Comparison of ENCODE assay signal across 23 mouse cellular contexts in the genomic region with DNA sequence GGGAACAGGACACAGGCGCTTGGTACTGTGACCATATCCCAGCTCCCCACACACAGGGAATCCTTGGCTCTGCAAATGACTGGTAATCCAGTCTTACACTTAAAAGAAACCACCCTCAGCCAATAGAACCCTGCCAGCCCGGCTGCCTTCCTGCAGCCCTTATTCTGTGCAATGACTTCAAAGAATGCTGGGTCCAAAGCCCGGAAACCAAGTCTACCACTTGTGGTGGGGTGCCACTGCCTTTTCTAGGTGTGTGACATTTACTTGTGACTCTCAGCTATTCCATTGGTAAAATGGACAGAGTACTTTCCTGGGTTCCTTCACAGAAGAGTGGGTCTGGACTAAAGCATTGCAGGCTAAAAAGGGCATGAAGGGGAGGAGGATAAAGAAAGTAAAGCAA.
DNase-seq lines count a peak whose midpoint lies in the region; ATAC-seq and TF ChIP-seq lines count a peak whose summit lies in the region.
"Had no signal": no experiment of that assay in that cellular context is flagged by ENCODE, and none has a peak within 500 bp of the region (broad histone marks: within the 10 kb centered on the region; RNA-seq: fewer than 3 reads in every experiment).

No protein-coding gene starts in this region.

- no peak overlapping the region for H3K4me3 ChIP-seq in heart, postnatal 0 days (ENCODE audit: low read depth, low read length)
- H3K4me3 ChIP-seq: embryonic facial prominence, embryonic 15.5 days; erythroblast, embryonic 14.5 days; forebrain, embryonic 10.5 days; gastrocnemius, adult 2 months; hindbrain, embryonic 12.5 days; intestine, embryonic 15.5 days had no signal

- peaks cover 62% of the 10 kb centered on the region for H3K36me3 ChIP-seq in heart, postnatal 0 days (replicated peaks; ENCODE audit: control insufficient read depth, insufficient read depth, low read length)
- H3K36me3 ChIP-seq: embryonic facial prominence, embryonic 15.5 days; forebrain, embryonic 10.5 days; G1E; intestine, embryonic 15.5 days had no signal

- TF ChIP-seq CTCF in heart, postnatal 0 days (IDR thresholded peaks at IDR 0.05; ENCODE audit: low read depth): no peak

- H3K4me1 ChIP-seq in heart, postnatal 0 days (ENCODE audit: control insufficient read depth, insufficient read depth): no peaks in the 10 kb centered on the region
- H3K4me1 ChIP-seq: embryonic facial prominence, embryonic 15.5 days; hindbrain, embryonic 12.5 days; intestine, embryonic 15.5 days had no signal

- peak overlapping the region; percentile 25; the same call in 1 of the 2 replicates for H3K27ac ChIP-seq in heart, postnatal 0 days (ENCODE audit: low read depth)
- H3K27ac ChIP-seq: embryonic facial prominence, embryonic 15.5 days; forebrain, embryonic 10.5 days; gastrocnemius, adult 2 months; hindbrain, embryonic 12.5 days; intestine, embryonic 15.5 days had no signal

- no peak for ATAC-seq in heart, postnatal 0 days (ENCODE audit: insufficient read depth, low read depth)
- ATAC-seq: forebrain, embryonic 14.5 days; hindbrain, embryonic 16.5 days; intestine, embryonic 15.5 days had no signal

- WGBS in heart, postnatal 0 days: 80% methylated on average over 3 of the region's 3 CpGs

- peak; percentile 53 for DNase-seq in heart, adult 11 months
- DNase-seq in heart, postnatal 10 days: no peak
- DNase-seq in heart, postnatal 0 days (ENCODE audit: low spot score): no peak
- DNase-seq in heart, postnatal 25 days (ENCODE audit: low spot score): no peak
- DNase-seq in thymus, postnatal 0 days (ENCODE audit: low spot score): peak; percentile 56
- DNase-seq in thymus, postnatal 10 days (ENCODE audit: low spot score in 2 of 2): no peak
- no peak for DNase-seq in MN1 (ENCODE audit: low spot score)
- DNase-seq: adrenal gland, postnatal 10 days; cerebellum, adult 11 months; cerebellum, adult 8-10 months; cerebellum, postnatal 14 days; embryo, embryonic 11 days; gastrocnemius, adult 2 months; gastrocnemius, postnatal 25 days; heart, postnatal 36 days had no signal

- no peaks in the 10 kb centered on the region for H3K9me3 ChIP-seq in heart, postnatal 0 days (replicated peaks; ENCODE audit: control insufficient read depth, low read length)
- H3K9me3 ChIP-seq: embryonic facial prominence, embryonic 15.5 days; forebrain, embryonic 10.5 days; hindbrain, embryonic 12.5 days; intestine, embryonic 15.5 days had no signal

- H3K4me2 ChIP-seq in heart, postnatal 0 days (ENCODE audit: low read depth, low read length): no peak overlapping the region
- H3K4me2 ChIP-seq: embryonic facial prominence, embryonic 15.5 days; hindbrain, embryonic 12.5 days; intestine, embryonic 15.5 days had no signal

- intact Hi-C loops in heart, postnatal 10 days (cut with DNase I): no loop called here
- intact Hi-C loops in heart, postnatal 25 days (cut with DNase I): no loop called here

- TF ChIP-seq EP300 in heart, postnatal 0 days (IDR thresholded peaks at IDR 0.05; ENCODE audit: low read depth): no peak

- H3K27me3 ChIP-seq in heart, postnatal 0 days (ENCODE audit: control insufficient read depth, insufficient read depth, low read length): no peaks in the 10 kb centered on the region
- H3K27me3 ChIP-seq: embryonic facial prominence, embryonic 15.5 days; hindbrain, embryonic 12.5 days; intestine, embryonic 15.5 days had no signal

- H3K9ac ChIP-seq in heart, postnatal 0 days (replicated peaks; ENCODE audit: low read depth, low read length): no peak overlapping the region
- H3K9ac ChIP-seq: embryonic facial prominence, embryonic 15.5 days; hindbrain, embryonic 12.5 days; intestine, embryonic 15.5 days had no signal

Comparison
In these comparisons a context has a peak if more than half of its experiments do, and no peak if none do; other contexts are left out.
1. DNase-seq: peak in heart, adult 11 months (single experiment) and thymus, postnatal 0 days (single experiment); none in heart, postnatal 10 days (0 of 2), heart, postnatal 0 days (single experiment), heart, postnatal 25 days (single experiment), thymus, postnatal 10 days (0 of 2) and MN1 (single experiment).